Mouse (Mus musculus): ENCODE results near the gene Pank3.
"Not testable (repeated sequence)": the region's sequence is repeated elsewhere in the genome, so short reads cannot be mapped to it uniquely, and the experiment has no call there.

Pank3 gene

DNA sequence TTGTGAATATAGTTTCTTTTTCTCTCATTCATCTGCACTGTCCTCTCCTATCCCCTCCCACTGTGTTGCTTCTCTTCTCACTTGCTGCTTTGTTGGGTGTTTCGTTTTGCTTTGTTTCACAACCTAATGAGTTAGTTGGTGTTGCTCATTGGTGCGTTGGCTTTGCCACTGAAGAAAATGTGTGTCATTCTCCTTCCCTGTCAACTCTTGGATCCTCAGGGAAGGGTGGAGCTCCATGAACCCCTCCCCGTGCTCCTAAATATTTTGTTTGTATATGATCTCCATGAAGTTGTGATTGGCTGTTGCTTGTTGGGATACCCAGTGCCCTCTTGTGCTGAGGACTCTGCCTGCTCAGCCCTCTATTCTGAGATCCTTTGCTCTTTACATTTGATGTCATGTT lies 11.1 kb downstream of the Pank3 start:
- no peak for DNase-seq

DNA sequence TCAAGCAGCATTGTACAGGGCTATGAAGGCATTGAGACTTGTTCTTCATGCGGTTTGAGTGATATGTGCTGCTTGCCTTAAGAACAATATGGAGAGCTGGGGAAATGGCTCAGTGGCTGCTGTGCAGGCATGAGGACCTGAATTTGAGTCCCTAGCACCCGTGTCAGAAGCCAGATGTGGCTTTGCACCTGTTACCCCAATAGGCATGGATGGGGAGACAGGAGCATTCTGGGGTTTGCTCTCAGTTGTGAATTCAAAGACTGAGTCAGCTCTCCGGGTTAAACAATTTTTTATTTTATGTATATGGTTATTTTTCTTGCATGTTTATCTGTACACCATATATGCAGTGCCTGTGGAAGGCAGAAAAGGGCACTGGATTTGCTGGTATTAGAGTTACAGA lies 13.2 kb downstream of the Pank3 start:
- DNase-seq: no peak

DNA sequence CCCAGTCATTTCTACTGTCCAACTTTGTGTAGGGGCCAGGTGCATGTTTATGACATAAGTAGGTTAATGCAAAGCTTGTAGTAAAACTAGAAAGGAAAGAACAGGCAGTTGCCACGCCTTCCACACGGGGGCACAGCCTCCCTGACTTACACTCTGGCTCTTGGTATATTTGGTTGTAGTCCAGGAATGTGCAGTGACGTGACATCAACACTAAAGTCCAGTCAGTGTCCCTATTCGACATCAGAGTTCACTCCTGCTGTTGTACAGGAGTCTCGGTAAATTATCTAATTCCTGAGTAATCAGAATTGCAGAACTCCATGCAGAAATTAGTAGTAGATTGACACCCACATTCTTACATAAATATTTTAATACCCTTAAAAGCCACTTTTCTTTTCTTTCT lies 13.8 kb downstream of the Pank3 start:
- DNase-seq: no peak

DNA sequence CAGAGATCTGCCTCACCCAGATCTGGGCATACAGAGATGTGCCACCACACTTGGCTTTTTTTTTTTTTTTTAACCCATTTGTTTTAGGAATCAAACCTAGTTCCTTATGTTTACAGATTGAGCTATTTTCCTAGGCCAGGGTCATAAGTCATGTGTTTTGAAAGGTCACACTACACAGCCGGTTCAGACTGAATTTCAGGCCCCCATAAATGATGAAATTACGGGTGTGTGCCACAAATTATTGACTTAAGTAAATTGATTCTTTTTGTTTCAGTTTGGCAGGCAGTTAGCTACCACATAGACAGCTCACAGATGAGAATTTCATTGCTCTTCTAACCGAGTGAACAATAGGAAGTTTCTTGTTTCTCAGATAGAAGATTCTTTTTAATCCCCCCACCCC lies 14.7 kb downstream of the Pank3 start:
- DNase-seq: no peak

DNA sequence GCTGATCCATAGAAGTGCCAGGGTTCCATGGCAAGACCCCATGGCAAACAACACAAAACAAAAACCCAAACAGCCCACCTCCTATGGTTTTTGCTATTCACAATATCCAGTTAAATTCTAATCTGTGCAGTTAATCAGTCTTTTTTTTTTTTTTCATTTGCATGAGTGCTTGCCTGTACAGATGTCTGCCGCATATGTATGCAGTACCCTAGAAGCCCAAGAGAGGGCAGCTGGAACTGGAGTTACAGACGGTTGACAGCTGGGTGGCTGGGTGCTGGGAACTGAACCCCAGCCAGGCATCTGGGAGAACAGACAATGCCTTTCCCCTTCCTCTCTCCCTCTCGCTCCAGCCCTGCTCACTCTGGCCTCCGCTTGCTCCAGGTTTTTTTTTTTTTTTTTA lies 15.3 kb downstream of the Pank3 start:
- DNase-seq: no peak

DNA sequence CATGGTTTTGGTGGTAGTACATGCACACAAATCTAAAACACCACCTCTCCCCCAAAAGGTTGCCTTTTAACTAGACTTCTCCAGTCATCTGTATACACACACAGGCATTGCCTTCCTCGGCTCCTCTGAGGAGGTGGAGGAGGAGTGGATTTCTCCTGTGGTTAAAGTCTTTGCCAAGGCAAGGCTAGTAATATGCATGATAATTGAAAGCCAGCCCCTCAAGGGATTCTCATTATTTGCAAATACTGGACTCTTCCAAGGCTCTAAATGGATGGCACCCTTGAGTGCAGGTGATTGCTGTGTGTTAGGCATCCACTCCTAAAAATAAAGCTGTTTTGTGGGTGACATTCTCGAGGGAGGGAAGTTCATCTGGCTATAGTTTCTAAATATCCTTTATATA lies 19.2 kb downstream of the Pank3 start:
- DNase-seq: no peak

DNA sequence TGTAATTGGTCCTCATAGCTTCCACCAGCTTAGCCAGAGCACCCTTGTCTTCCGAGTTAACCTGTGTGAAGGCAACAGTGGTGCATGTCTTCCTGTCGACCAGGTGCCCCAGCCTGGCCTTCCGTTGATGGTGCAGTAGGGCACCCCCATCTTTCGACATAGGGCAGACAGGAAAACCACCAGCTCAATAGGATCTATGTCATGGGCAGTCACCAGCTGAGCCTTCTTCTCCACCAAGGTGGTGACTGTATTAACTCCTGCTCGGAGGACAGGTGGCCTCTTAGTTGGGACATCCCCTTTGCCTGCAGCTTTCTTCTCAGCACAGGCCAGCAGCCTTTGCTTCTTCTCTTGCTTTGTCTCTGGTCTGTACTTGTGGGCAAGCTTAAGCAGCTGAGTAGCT lies 23.5 kb downstream of the Pank3 start:
- not testable (repeated sequence) for DNase-seq

DNA sequence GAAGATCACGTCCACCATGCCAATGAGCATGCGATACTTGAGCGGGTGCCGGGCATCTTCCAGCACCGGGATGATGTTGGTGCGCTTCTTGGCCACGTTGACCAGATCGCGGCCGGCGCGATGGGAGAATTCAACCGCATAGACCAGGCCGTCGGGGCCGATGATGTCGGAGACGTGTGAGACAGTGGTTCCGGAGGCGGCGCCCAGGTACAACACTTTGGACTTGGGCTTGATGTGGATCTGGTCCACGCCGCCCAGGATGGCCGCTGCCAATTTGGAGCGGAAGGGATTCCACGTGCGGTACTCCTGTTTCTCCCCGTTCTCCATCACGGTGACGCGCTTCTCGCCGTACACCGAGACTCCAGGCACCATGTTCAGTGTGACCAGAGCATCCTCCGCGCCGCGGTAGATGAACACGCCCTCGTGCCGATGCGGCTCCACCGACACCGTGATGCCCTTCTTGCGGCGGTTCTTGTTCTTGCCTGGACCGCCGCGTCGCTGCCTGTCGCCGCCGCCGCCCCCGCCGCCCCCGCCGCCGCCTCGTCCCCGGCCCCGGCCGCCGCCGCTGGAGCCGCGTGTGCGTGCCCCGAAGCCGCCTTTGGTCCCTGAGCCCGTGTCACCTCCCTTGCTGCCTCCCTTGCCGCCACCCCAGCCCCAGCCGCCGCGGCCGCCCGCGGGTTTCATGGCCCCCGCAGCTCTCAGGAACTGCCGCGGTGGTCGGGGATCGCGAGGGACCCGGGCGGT lies 28.6 kb downstream of the Pank3 start:
- DNase-seq: no peak

DNA sequence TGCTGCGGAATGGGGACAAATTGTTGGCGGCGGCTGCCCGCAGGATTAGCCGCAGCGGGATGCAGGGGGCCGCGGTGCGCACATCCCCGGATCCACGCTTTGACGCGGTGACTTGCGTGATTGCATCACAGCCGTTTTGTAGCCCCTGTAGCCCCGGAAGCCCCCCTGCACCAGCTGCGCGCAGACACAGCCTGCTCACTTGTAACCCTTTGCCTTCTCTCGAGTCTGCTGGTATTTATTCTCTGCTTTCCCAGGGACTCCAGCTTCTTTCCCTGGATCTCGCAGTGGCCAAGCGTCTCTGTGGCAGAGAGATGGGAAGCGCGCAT lies 29.2 kb downstream of the Pank3 start:
- no peak for DNase-seq

DNA sequence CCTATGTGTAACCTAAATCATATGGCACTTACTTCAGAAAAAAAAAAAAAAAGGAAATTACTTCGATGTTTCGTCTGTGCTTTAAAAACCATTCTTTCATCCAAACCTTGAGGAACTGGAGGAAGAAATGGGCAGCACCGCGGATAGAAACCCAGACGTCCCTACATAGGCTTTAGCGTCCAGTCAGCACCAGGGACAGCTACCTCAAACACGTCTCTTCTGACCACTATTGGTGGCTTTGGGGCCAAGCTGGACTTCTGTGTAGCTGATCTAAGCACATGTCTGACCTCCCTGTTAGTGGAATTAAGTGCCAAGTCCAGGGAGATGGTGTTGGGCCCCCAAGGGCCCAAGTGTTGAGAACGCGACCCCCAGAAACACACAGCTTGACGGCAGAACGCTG lies 29.6 kb downstream of the Pank3 start, which contains the start of gene Fbll1:
Fbll1 (minus strand) TSS at position 11 of the 400 bp plus-strand sequence.
- peak; percentile 42 to 57 for DNase-seq

DNA sequence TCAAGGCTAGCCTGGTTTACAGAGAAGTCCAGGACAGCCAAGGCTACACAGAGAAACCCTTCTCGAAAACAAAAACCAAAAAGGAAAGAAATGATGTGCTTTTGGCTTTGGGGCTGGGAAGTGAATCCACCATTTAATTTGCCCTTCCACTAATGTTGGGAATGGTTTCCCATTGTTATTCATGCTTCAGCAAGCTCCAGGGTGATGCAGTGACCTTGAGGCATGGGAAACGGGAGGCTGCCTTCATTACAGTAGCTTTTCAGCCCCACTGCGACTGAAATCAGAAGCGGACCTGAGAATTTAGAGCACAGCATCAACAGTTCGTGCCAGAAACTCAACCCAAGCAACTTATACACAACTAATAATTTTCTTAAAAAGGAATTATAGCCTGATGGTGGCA lies 32.0 kb downstream of the Pank3 start:
- no peak for DNase-seq

DNA sequence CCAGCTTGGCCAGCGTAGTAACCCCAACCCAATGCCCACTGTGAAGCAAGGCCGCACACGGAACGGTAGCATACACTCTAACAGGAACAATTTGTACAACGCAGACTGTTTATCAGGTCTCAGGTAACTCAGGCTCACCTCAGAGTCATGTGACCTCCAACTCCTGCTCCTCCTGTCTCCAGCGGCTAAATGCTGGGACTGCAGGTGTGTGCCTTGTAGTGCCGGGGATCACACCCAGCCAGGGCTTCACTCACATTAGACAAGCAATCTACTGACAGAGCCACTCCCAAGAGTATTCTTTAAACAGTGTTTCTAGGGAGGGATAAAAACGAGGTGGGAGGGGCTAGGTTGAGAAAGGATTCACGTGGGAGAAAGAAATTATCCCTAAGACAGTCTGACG lies 42.2 kb downstream of the Pank3 start:
- no peak for DNase-seq

DNA sequence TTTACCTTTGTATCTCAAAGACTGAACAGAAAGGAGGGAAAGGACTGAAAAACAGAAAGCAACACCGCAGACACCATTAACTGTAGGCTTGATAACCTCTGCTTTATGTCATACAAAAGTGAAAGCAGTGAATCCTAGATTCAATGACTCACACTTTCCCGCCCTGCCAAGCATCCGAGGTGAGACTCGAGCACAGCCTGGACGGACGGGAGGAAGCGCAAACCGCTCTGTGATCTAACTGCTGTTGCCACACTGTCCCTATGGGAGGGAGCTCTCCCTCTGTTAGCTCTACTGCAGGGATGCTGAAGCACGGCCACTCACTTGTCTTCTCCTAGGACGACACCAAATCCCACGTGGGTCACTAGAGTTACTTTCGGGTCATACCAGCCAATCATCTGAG lies 47.0 kb downstream of the Pank3 start:
- no peak for DNase-seq

DNA sequence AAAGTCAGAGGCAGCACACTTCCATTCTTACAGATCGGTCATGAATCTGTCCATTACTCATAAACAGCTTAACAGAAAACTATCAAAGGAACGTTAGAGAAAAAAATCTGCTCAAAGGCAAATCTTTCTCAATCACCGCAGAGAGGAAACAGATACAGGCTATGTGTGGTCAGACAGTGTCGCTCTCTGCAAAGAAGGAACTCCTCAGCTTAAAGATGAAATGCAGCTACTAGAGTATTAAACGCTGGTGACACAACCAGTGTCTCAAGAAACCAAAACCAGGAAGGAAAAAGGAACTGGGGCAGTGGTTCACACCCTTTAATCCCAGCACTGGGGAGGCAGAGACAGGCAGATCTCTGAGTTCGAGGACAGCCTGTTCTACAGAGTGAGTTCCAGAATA lies 58.4 kb downstream of the Pank3 start:
- no peak for DNase-seq

DNA sequence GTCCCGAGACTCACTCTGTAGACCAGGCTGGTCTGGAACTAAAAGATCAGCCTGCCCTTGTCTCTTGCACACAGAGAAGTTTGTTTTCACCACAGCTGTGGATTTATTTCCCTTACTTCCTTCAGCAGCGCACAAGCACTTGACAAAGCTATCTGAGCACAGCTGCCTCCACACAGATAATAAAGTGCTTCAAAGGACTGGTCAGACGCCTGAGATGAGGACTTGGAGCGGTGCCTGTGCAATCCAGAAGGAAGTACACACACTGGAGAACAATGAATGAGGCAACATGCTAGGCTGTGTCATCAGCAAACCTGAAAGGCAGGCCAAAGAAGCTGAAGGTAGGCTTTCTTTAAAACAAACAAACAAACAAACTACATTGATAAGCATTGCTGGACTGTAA lies 62.9 kb downstream of the Pank3 start:
- no peak for DNase-seq

DNA sequence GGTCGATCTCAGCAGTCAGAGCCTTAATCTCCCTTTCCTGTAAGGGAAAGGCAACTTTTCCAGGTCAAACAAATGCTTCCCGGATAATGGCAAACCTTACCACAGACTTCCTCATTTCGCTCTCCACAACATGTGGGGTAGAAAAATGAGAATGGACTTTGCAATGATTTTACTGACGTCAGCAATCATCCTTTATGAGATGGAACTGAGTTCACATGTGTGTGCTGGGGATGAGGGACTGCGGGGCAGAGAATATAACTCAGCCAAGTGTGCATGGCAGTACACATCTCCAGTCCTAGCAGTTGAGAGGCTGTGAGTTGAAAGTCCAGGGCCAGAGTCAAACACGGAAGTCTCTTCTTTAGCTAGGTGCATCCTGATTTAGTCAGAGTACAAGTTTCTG lies 64.0 kb downstream of the Pank3 start:
- DNase-seq: no peak

DNA sequence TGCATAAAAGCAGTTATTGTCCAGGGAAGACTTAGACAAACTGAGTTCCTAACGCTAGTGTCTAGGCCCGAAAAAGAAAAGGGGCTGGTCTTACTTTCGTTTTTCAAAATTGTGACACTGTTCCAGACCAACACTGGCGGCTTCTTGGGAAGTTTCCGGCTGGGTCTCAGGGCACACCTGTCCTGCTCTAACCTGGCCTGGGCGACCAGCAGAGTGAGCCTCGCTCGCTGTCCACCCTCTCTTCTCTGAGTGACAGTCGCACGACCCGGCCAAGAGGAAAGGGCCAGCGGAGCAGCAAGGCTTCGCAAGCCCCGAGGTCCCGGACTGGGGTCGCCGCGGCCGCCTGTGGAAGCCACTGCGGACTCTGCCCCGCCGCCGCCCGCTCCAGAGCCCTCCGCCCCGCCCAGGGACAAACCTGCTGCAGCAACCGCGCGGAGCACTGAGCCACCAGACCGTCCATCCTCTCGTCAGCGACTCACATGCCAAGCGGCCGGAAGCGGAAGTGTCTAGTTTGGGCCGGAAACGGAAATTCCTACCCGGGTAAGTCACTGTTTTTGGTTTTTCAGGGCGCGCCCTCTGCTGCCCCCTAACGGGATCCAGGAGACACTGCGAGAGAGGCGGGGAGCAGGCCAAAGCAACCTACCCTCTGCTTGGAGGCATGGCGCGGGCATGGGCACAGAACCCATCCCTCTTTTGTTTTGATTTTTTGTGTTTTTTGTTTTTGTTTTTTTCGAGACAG lies 64.9 kb downstream of the Pank3 start, which contains the start of gene Rars:
Rars (minus strand) TSS at position 485 of the 739 bp plus-strand sequence.
- peak; percentile 93 to 95 for DNase-seq

DNA sequence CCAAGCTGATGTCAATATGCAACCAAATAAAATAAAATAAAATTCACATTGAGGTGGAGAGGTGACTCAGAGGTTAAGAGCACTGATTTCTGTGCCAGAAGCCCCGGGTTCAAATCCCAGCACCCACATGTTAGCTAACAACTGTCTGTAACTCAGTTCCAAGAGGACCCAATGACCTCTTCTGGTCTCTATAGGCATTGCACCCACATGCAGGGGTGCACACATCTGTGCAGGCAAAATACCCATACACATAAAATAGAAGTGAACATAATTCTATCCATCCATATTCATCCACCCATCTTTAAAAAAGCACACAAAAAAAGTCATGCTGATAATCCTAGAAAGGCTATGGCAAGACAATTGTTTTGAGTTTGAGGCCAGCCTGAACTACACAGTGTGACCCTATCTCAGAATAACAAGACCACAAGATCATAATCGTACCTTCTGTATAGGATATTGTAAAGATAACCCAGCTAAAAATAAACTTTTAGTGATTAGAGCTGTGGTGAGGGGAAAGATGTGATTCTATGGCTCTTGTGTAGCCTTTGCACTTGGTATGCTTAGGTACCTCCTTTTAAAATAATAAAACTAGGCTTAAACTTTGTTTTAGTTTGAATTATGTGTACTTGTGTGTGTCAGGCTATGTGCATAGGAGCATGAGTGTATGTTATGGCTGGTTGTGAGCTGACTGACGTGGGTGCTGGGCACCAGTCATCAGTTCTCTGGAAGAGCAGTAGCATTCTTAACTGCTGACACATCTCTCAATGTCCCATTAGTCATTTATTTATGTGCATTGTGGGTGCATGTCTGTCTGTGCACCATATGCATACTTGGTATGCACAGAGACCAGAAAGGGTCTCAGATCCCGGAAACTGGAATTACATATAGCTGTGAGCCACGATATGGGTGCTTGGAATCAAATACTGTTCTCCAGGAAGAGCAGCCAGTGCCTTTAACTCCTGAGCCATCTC lies 68.2 kb downstream of the Pank3 start:
- no peak for DNase-seq

DNA sequence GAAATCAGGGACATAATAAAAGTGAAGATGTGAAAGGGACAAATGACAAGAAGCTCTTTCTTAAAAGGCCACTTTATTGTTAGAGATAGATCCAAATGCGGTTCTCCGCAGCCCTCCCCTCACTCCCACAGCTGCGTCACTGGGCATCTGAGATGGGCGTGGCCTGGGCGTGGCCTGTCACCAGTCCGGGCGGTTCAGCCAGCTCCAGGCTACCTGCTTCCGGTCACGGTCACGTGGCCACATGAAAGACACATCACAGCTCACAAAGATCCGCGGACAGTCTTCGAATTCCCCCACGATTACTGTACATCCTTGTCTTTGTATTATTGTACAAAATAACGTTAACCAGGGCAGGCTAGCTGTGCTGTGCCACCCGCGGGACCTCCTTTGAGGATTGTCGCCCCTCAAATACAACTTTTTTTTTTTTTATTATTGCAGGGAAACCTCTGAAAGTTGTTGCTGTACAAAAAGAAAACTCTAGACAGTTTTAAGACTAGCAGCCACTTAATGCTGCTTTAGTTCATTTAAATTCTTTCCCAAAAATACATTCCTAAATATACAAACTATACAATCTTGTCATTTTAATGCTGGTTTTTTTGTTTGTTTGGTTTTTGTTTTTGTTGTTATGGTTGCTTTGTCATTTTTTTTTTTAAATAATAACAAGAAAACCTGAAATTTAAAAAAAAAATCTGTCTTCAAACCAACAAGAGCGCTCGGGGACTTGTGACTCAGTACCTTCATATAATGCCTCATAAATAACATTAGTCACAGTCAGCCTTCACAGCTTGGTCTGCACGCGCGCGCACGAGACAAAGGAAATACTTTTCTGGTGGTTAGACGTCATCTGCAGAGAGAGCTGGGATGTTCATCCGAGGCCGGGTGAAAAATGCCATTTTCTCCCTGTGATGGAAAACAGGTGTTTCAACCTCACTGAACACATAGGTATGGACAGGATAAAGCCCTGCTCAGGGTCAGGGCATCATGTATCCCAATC lies 69.4 kb downstream of the Pank3 start:
- DNase-seq: peak; percentile 92

DNA sequence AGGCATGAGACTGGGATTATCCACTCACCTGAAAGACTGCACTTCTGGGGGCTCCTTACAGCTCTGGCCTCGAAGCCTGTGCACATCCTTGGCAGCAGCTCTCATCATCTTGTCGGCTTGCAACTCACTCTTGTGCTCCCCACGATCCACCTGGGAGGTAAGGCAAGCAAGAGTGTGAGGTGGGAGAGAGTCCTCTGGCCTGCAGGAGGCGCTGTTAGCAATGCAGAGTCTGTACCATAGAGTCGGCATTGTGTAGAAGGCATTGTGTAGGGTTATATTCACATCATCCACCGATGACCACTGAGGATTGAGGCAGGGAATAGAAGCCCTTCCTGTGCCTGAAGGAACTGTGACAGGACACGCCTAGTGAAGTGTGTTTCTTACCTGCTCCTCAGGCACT lies 71.0 kb downstream of the Pank3 start:
- no peak for DNase-seq

DNA sequence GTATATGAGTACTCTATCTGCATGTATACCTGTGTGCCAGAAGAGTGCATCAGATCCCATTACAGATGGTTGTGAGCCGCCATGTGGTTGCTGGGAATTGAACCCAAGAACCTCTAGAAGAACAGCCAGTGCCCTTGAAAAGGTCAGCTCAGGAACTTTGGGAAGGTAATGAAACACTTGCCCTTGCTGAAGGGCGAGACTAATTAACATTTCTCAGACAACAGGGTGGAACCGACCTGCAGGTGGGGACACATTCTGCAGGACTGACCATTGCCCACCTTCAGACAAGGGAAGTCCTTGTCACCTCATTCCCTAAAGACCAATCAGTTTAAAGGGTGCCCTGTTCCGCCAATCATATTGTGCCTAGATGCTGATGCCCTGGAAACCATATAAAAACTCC lies 71.5 kb downstream of the Pank3 start:
- not testable (repeated sequence) for DNase-seq

All from lung, postnatal 4 days (tissue).